Comparison of ENCODE assay signal across 18 mouse cellular contexts in the genomic region with DNA sequence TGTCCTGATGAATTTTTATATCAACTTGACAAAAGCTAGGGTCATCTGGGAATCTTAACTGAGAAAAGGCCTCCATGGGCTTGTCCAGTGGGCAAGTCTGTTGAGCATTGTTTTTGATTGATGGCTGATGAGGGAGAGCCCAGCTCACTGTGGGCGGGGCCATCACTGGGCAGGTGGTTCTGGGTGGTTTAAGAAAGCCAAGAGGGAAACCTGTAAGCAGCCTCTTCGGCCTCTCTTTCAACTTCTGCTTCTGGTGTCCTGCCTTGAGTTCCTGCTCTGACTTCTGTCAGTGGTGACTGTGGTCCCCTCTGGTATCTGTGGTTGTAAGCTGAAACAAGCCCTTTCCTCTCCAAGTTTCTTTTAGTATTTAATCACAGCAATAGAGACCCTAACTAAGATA.
A peak's percentile ranks its signal among the peaks of the same experiment; 100 is the strongest.
DNase-seq lines count a peak whose midpoint lies in the region; ATAC-seq and TF ChIP-seq lines count a peak whose summit lies in the region.
"Had no signal": no experiment of that assay in that cellular context is flagged by ENCODE, and none has a peak within 500 bp of the region (broad histone marks: within the 10 kb centered on the region; RNA-seq: fewer than 3 reads in every experiment).

No protein-coding gene starts in this region.

- no peaks in the 10 kb centered on the region for H3K27me3 ChIP-seq in kidney, adult 2 months (replicated peaks; ENCODE audit: control insufficient read depth, insufficient read depth, low read length)
- H3K27me3 ChIP-seq in liver, postnatal 0 days (ENCODE audit: insufficient read depth, low read length), result no peaks in the 10 kb centered on the region
- H3K27me3 ChIP-seq in liver, embryonic 11.5 days (replicated peaks; ENCODE audit: control insufficient read depth, insufficient read depth, low read length), result no peaks in the 10 kb centered on the region
- H3K27me3 ChIP-seq in limb, embryonic 10.5 days (ENCODE audit: low read depth, poor library complexity, severe bottlenecking), result no peaks in the 10 kb centered on the region
- H3K27me3 ChIP-seq: forebrain, embryonic 12.5 days; midbrain, embryonic 12.5 days; neural tube, embryonic 15.5 days; Patski had no signal

- no peak for TF ChIP-seq EP300 in liver, postnatal 0 days (IDR thresholded peaks at IDR 0.05; ENCODE audit: low read depth)

- ATAC-seq in liver, postnatal 0 days, result no peak
- ATAC-seq in liver, embryonic 11.5 days (replicated peaks; ENCODE audit: low FRiP score), result no peak
- ATAC-seq: Patski had no signal

- no peak overlapping the region for H3K4me3 ChIP-seq in kidney, adult 2 months (ENCODE audit: insufficient read depth, low read depth, low read length)
- no peak overlapping the region for H3K4me3 ChIP-seq in liver, postnatal 0 days (ENCODE audit: low read depth, low read length)
- H3K4me3 ChIP-seq in liver, embryonic 11.5 days (ENCODE audit: low read depth, low read length), result no peak overlapping the region
- H3K4me3 ChIP-seq in limb, embryonic 10.5 days, result no peak overlapping the region
- H3K4me3 ChIP-seq: forebrain, embryonic 12.5 days; midbrain, embryonic 12.5 days; myocyte; neural tube, embryonic 15.5 days had no signal

- H3K4me2 ChIP-seq in liver, postnatal 0 days (ENCODE audit: low read depth, low read length), result no peak overlapping the region
- no peak overlapping the region for H3K4me2 ChIP-seq in liver, embryonic 11.5 days
- H3K4me2 ChIP-seq: midbrain, embryonic 12.5 days had no signal

- peak overlapping the region; percentile 98 for H3K27ac ChIP-seq in kidney, adult 2 months (ENCODE audit: insufficient read depth, low read depth, low read length)
- H3K27ac ChIP-seq in liver, postnatal 0 days (ENCODE audit: low read depth), result peak overlapping the region; percentile 78
- no peak overlapping the region for H3K27ac ChIP-seq in liver, embryonic 11.5 days (ENCODE audit: low read depth, low read length)
- H3K27ac ChIP-seq in limb, embryonic 10.5 days, result peak overlapping the region; percentile 83; the same call in 1 of the 2 replicates

- H3K9ac ChIP-seq in liver, postnatal 0 days (replicated peaks), result no peak overlapping the region
- no peak overlapping the region for H3K9ac ChIP-seq in liver, embryonic 11.5 days (ENCODE audit: low read depth, low read length)
- H3K9ac ChIP-seq: midbrain, embryonic 12.5 days; neural tube, embryonic 15.5 days had no signal

- 88% methylated on average over 2 of the region's 2 CpGs for WGBS in kidney, adult 2 months
- WGBS in liver, postnatal 0 days (ENCODE audit: insufficient replicate concordance), result 66% methylated on average over 2 of the region's 2 CpGs
- 68% methylated on average over 2 of the region's 2 CpGs for WGBS in liver, embryonic 11.5 days
- WGBS in limb, embryonic 10.5 days, result 81% methylated on average over 2 of the region's 2 CpGs

- intact Hi-C loops in heart, postnatal 14 days (cut with DNase I), result no loop called here

- TF ChIP-seq CTCF in kidney, adult 2 months (conservative IDR thresholded peaks at IDR 0.05; ENCODE audit: insufficient read depth, insufficient read length, low read depth, low read length), result no peak
- TF ChIP-seq CTCF in liver, postnatal 0 days (IDR thresholded peaks at IDR 0.05; ENCODE audit: low read depth), result no peak

- peak; percentile 90 for DNase-seq in heart, adult 11 months
- DNase-seq in heart, postnatal 14 days, result no peak
- no peak for DNase-seq in kidney, adult 2 months
- no peak for DNase-seq in kidney, adult 11 months
- no peak for DNase-seq in liver, postnatal 0 days
- DNase-seq in liver, embryonic 11.5 days (ENCODE audit: low spot score), result no peak
- DNase-seq in limb, embryonic 10.5 days (ENCODE audit: low spot score), result no peak
- DNase-seq in right cerebral cortex, postnatal 4 days, result no peak
- DNase-seq: adrenal gland, postnatal 25 days; cerebellum, adult 9-11 months; lung, adult 2 months; lung, postnatal 36 days; thymus, postnatal 4 days had no signal

- no peaks in the 10 kb centered on the region for H3K36me3 ChIP-seq in kidney, adult 2 months (ENCODE audit: control insufficient read depth, insufficient read depth, low read length)
- no peaks in the 10 kb centered on the region for H3K36me3 ChIP-seq in liver, postnatal 0 days (replicated peaks; ENCODE audit: insufficient read depth, low read length)
- no peaks in the 10 kb centered on the region for H3K36me3 ChIP-seq in liver, embryonic 11.5 days (ENCODE audit: control insufficient read depth, insufficient read depth, low read length)
- peaks cover 4% of the 10 kb centered on the region for H3K36me3 ChIP-seq in limb, embryonic 10.5 days
- H3K36me3 ChIP-seq: forebrain, embryonic 12.5 days; midbrain, embryonic 12.5 days; neural tube, embryonic 15.5 days had no signal

- no peak for TF ChIP-seq POLR2A in kidney, adult 2 months (IDR thresholded peaks at IDR 0.05; ENCODE audit: low read depth, low read length)

- no peaks in the 10 kb centered on the region for H3K9me3 ChIP-seq in liver, postnatal 0 days (ENCODE audit: low read length)
- H3K9me3 ChIP-seq in liver, embryonic 11.5 days (ENCODE audit: control insufficient read depth, low read length), result no peaks in the 10 kb centered on the region
- 0 out of 2 replicates have a peak, but pooled peaks cover 2% of the 10 kb centered on the region for H3K9me3 ChIP-seq in limb, embryonic 10.5 days (replicated peaks)
- H3K9me3 ChIP-seq: neural tube, embryonic 15.5 days had no signal

- H3K4me1 ChIP-seq in kidney, adult 2 months (ENCODE audit: control insufficient read depth, insufficient read depth, low read length), result peaks cover 27% of the 10 kb centered on the region
- peaks cover 14% of the 10 kb centered on the region for H3K4me1 ChIP-seq in liver, postnatal 0 days (ENCODE audit: insufficient read depth)
- peaks cover 10% of the 10 kb centered on the region for H3K4me1 ChIP-seq in liver, embryonic 11.5 days (replicated peaks; ENCODE audit: control insufficient read depth, insufficient read depth, low read length)
- H3K4me1 ChIP-seq in limb, embryonic 10.5 days, result peaks cover 38% of the 10 kb centered on the region
